Mouse (Mus musculus): ENCODE results near the gene Myo1f. TPM values are rescaled to one million over a fixed set of nuclear protein-coding genes. Genes with fewer than 3 reads are reported as not detected.

Gene Myo1f
- total RNA-seq, 2 experiments from 2014 or later, result 49.4 to 56.7 TPM

DNA sequence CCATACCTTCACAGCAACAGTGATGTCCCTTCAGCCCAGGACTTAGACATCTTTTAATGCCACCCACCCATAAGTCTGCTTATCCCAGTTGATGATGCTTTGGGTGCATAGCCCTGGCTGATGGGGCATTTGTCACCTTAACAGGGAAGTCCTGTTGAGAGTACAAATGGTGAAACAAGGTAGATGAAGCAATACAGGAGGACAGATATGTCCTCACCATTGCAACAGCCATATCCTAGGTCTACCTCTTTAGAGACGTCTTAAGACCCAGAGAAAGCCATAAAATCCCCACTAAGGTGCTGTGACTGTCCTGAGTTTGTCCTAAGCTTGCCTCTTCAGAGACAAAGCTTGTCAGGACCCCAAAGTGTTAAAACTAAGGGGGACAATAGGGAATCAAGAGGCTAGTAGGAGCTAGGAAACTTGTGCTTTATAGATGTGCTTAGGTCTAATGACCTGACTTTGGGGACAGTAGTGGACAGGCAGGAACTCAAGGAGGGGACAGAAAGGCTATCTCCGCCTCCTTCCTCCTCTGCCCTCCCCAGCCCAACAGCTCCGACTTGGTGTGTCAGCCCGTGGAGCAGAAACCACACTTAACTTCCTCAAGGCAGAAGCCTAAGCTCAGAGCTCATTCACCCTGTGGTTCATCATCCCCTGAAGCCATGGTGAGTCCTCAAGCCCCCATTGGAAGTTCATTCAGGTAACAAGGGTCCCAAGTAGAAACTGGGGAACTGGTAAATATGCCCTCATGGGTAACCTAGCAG lies 82.2 kb downstream of the Myo1f start, which contains the start of gene Pram1:
Pram1 (plus strand) TSS at position 541 of the 761 bp plus-strand sequence.
- ATAC-seq (replicated peaks; ENCODE audit: low FRiP score, poor library complexity, severe bottlenecking), result no peak

DNA sequence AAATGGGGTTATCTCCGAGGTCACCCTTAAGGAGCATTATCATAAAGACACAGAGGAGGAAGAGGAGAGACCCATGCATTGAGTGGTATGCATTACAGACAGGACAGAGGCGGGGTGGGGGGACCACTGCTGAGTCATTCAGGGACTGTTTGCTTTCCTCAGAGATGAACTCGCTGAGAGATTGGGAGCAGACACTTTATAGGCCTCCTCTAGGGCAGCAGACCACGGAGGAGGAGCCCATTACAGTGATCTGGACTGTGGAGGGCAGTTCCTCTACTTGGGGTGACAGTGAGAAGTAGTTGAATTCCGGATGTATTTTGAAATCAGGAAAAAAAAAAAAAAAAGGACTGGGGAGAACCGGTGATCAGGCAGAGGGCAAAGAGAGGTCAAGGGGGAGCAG lies 84.2 kb downstream of the Myo1f start:
- no peak for ATAC-seq (replicated peaks; ENCODE audit: low FRiP score, poor library complexity, severe bottlenecking)

DNA sequence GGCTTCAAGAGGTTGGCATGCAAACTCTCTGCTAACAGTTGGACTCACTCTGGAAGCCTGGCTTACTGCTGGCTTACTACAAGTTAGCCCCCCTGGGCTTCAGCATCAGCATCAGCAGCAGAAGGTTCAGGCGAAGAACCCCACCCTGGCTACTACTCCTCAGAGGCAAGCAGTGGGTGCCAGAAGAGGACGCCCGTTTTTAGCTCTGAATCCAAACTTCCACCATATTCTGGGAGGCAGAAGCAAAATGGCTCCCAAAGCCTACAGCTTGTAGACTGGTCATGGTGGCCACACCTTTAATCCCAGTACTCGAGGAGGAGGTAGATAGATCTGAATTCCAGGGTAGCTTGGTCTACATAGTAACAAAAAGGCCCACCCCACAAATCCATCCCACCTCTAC lies 88.6 kb downstream of the Myo1f start:
- no peak for ATAC-seq (replicated peaks; ENCODE audit: low FRiP score, poor library complexity, severe bottlenecking)

DNA sequence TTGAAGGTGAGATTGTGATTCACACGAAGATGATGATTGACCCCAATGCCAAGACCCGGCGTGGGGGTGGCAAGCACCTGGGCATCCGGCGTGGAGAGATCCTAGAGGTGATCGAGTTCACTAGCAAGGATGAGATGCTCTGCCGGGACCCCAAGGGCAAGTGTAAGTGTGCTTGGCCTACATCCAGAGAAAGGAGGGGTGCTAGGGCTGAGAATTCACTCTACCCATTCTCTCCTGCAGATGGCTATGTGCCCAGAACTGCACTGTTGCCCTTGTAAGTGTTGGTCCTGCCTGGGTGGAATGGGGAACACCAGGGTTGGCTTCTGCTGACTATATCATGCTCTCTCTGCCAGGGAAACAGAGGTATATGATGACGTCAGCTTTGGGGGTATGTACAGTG lies 89.6 kb downstream of the Myo1f start:
- ATAC-seq (replicated peaks; ENCODE audit: low FRiP score, poor library complexity, severe bottlenecking), result no peak

DNA sequence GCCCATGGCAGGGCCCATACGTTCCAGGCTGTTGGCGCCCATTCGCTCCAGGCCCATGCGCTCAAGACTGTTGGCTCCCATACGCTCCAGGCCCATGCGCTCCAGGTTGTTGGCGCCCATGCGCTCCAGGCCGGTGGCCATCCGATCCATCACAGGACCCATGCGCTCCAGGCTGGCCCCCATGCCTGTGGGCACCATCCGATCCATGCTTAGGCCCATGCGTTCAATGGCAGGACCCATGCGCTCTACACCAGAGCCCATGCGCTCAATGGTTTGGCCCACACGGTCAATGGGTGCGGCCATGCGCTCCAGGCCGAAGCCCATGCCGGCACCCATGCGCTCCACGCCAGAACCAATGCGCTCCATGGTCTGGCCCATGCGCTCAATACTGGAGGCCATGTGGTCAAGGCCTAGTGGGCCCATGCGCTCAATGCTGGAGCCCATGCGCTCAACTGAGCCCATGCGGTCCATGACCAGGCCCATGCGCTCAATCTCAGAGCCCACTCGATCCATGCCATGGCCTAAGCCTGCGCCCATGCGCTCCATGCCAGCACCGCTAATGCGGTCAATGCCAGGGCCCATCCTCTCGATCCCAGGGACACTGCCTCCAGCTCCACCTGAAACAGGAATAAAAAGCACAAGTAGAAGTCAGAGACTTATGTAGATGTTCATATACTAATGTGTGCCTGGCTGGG lies 94.4 kb downstream of the Myo1f start:
- no peak for ATAC-seq (replicated peaks; ENCODE audit: low FRiP score, poor library complexity, severe bottlenecking)

Other genes starting within 250 kb of the Myo1f start
- gene Zfp81, start 196.8 kb upstream of the Myo1f start, total RNA-seq (2015; ENCODE audit: low replicate concordance), result 6.0 and 6.1 TPM in 2 replicates
- 2.5 and 5.0 TPM in 2 replicates for gene Zfp81, start 196.8 kb upstream of the Myo1f start, total RNA-seq (2017; ENCODE audit: low replicate concordance)
- 21.5 and 26.3 TPM in 2 replicates for gene Zfp101, start 161.1 kb upstream of the Myo1f start, total RNA-seq (2015; ENCODE audit: low replicate concordance)
- 36.5 and 48.1 TPM in 2 replicates for gene Zfp101, start 161.1 kb upstream of the Myo1f start, total RNA-seq (2017; ENCODE audit: low replicate concordance)
- not detected in 2 replicates for gene Actl9, start 122.8 kb upstream of the Myo1f start, total RNA-seq (2015; ENCODE audit: low replicate concordance)
- not detected in 2 replicates for gene Actl9, start 122.8 kb upstream of the Myo1f start, total RNA-seq (2017; ENCODE audit: low replicate concordance)
- 4.6 and 5.2 TPM in 2 replicates for gene Adamts10, start 31.5 kb upstream of the Myo1f start, total RNA-seq (2015; ENCODE audit: low replicate concordance)
- 6.4 and 6.6 TPM in 2 replicates for gene Adamts10, start 31.5 kb upstream of the Myo1f start, total RNA-seq (2017; ENCODE audit: low replicate concordance)
- gene Zfp414, start 73.4 kb downstream of the Myo1f start, total RNA-seq (2015; ENCODE audit: low replicate concordance), result 12.5 and 25.3 TPM in 2 replicates
- 4.3 and 8.0 TPM in 2 replicates for gene Zfp414, start 73.4 kb downstream of the Myo1f start, total RNA-seq (2017; ENCODE audit: low replicate concordance)
- 48.4 and 55.8 TPM in 2 replicates for gene Pram1, start 82.3 kb downstream of the Myo1f start, total RNA-seq (2015; ENCODE audit: low replicate concordance)
- 6.3 and 12.6 TPM in 2 replicates for gene Pram1, start 82.3 kb downstream of the Myo1f start, total RNA-seq (2017; ENCODE audit: low replicate concordance)
- gene Hnrnpm, start 131.2 kb downstream of the Myo1f start, total RNA-seq (2015; ENCODE audit: low replicate concordance), result 1,242 and 1,297 TPM in 2 replicates
- gene Hnrnpm, start 131.2 kb downstream of the Myo1f start, total RNA-seq (2017; ENCODE audit: low replicate concordance), result 1,014 and 1,409 TPM in 2 replicates
- gene March2, start 163.0 kb downstream of the Myo1f start, total RNA-seq (2015; ENCODE audit: low replicate concordance), result 910 and 992 TPM in 2 replicates
- gene March2, start 163.0 kb downstream of the Myo1f start, total RNA-seq (2017; ENCODE audit: low replicate concordance), result 1,070 and 1,140 TPM in 2 replicates
- 43.9 and 50.9 TPM in 2 replicates for gene Rab11b, start 204.8 kb downstream of the Myo1f start, total RNA-seq (2015; ENCODE audit: low replicate concordance)
- 28.1 and 36.7 TPM in 2 replicates for gene Rab11b, start 204.8 kb downstream of the Myo1f start, total RNA-seq (2017; ENCODE audit: low replicate concordance)
- 0.96 and 1.5 TPM in 2 replicates for gene Angptl4, start 226.1 kb downstream of the Myo1f start, total RNA-seq (2015; ENCODE audit: low replicate concordance)
- 1.1 and 4.3 TPM in 2 replicates for gene Angptl4, start 226.1 kb downstream of the Myo1f start, total RNA-seq (2017; ENCODE audit: low replicate concordance)